Mouse (Mus musculus) liver, adult 10 weeks (tissue): ENCODE results near the gene Rfxank. TPM values are rescaled to one million over a fixed set of nuclear protein-coding genes. Genes with fewer than 3 reads are reported as not detected.

Source experiments
- polyA plus RNA-seq: library from polyadenylated mRNA; stranded (reverse); fragments of 350-450 nt; fragmentation: Illumina TruSeq; extraction: RNeasy Lipid Tissue Mini Kit (QIAGEN cat#74804); gene quantifications from one replicate; pipeline ENCODE4 v1.2.3, GENCODE M21; 2014; ENCODE audit warnings: low read depth, low replicate concordance

Gene Rfxank
- 1.4 TPM for polyA plus RNA-seq

GRCm38 (mm10) chr8:70139026-70139857 lies at the start of gene Rfxank, which contains the start of the genes Borcs8 and Mef2b:
Gene Rfxank (minus strand): TSS chr8:70139154.
Gene Borcs8 (plus strand): TSS chr8:70139499.
Gene Mef2b (plus strand): TSS chr8:70139711.

GRCm38 (mm10) chr8:70172043-70172681 lies 33.2 kb upstream of the Rfxank start, which contains the start of gene Tmem161a:
Gene Tmem161a (plus strand): TSS chr8:70172356.

GRCm38 (mm10) chr8:70131166-70131883 lies 7.6 kb downstream of the Rfxank start, which contains the start of gene Nr2c2ap:
Gene Nr2c2ap (plus strand): TSS chr8:70131333.

GRCm38 (mm10) chr8:70120667-70121066 lies 18.3 kb downstream of the Rfxank start, which contains the start of gene Ncan:
Gene Ncan (minus strand): TSS chr8:70120873.

GRCm38 (mm10) chr8:70083285-70083684 lies 55.7 kb downstream of the Rfxank start, which contains the start of gene Hapln4:
Gene Hapln4 (plus strand): TSS chr8:70083457.

Other genes starting within 250 kb of the Rfxank start
- not detected for gene Tssk6, start 237.0 kb downstream of the Rfxank start, polyA plus RNA-seq
- gene Ndufa13, start 236.6 kb downstream of the Rfxank start, polyA plus RNA-seq, result 2.1 TPM
- not detected for gene Yjefn3, start 236.4 kb downstream of the Rfxank start, polyA plus RNA-seq
- 3.9 TPM for gene Gatad2a, start 142.8 kb downstream of the Rfxank start, polyA plus RNA-seq
- gene Mau2, start 96.4 kb downstream of the Rfxank start, polyA plus RNA-seq, result 4.5 TPM
- 3.7 TPM for gene Sugp1, start 96.3 kb downstream of the Rfxank start, polyA plus RNA-seq
- 11.7 TPM for gene Tm6sf2, start 66.2 kb downstream of the Rfxank start, polyA plus RNA-seq
- gene Hapln4, start 55.7 kb downstream of the Rfxank start, polyA plus RNA-seq, result 1.4 TPM
- gene Ncan, start 18.3 kb downstream of the Rfxank start, polyA plus RNA-seq, result not detected
- gene Nr2c2ap, start 7.8 kb downstream of the Rfxank start, polyA plus RNA-seq, result 2.1 TPM
- gene Borcs8, start 345 bp upstream of the Rfxank start, polyA plus RNA-seq, result 5.6 TPM
- not detected for gene Mef2b, start 557 bp upstream of the Rfxank start, polyA plus RNA-seq
- gene Tmem161a, start 33.2 kb upstream of the Rfxank start, polyA plus RNA-seq, result 3.0 TPM
- gene Slc25a42, start 73.2 kb upstream of the Rfxank start, polyA plus RNA-seq, result 12.2 TPM
- gene Sugp2, start 95.1 kb upstream of the Rfxank start, polyA plus RNA-seq, result 2.6 TPM
- gene Armc6, start 95.3 kb upstream of the Rfxank start, polyA plus RNA-seq, result 0.87 TPM
- not detected for gene Homer3, start 143.7 kb upstream of the Rfxank start, polyA plus RNA-seq
- 3.4 TPM for gene Ddx49, start 163.3 kb upstream of the Rfxank start, polyA plus RNA-seq
- gene Cope, start 163.4 kb upstream of the Rfxank start, polyA plus RNA-seq, result 4.9 TPM
- gene Cers1, start 176.6 kb upstream of the Rfxank start, polyA plus RNA-seq, result not detected
- not detected for gene Gdf1, start 190.7 kb upstream of the Rfxank start, polyA plus RNA-seq
- 2.4 TPM for gene Upf1, start 214.1 kb upstream of the Rfxank start, polyA plus RNA-seq
- gene Comp, start 234.4 kb upstream of the Rfxank start, polyA plus RNA-seq, result not detected